Mouse (Mus musculus) liver, adult 2 months (tissue): ENCODE results near the gene Adgrf4. TPM values are rescaled to one million over a fixed set of nuclear protein-coding genes. Genes with fewer than 3 reads are reported as not detected.
A peak's percentile ranks its signal among the peaks of the same experiment; 100 is the strongest.

ENCODE experiments used
- DNase-seq: peaks from one replicate; pipeline ENCODE4 v3.0.0-alpha.2; 2011; ENCODE audit warnings: low read depth, low spot score; ENCODE audit errors: extremely low read depth
- H3K27ac ChIP-seq: fragments of 200-500 bp; replicated peaks from 2 replicates; pipeline ENCODE4 v1.5.1; 2012; ENCODE audit warnings: low read depth, mild to moderate bottlenecking, control low read depth, inconsistent platforms, low read length; ENCODE audit not compliant: insufficient read depth
- H3K27me3 ChIP-seq: fragments of 200-500 bp; 2 replicates; pipeline ENCODE4 v1.6.1; 2012; ENCODE audit warnings: mild to moderate bottlenecking, moderate library complexity, low read length, inconsistent platforms; ENCODE audit not compliant: control insufficient read depth, insufficient read depth
- H3K36me3 ChIP-seq: fragments of 200-500 bp; 2 replicates; pipeline ENCODE4 v1.6.1; 2012; ENCODE audit warnings: low read length, inconsistent platforms; ENCODE audit not compliant: control insufficient read depth, insufficient read depth
- H3K4me1 ChIP-seq: fragments of 200-500 bp; 2 replicates; pipeline ENCODE4 v1.6.1; 2011; ENCODE audit warnings: low read length; ENCODE audit not compliant: control insufficient read depth, insufficient read depth
- H3K4me3 ChIP-seq: fragments of 200-500 bp; 2 replicates; pipeline ENCODE4 v1.5.1; 2011; ENCODE audit warnings: low read depth, mild to moderate bottlenecking, control low read depth, low read length, moderate library complexity; ENCODE audit not compliant: insufficient read depth
- H3K79me2 ChIP-seq: fragments of 200-500 bp; 2 replicates; pipeline ENCODE4 v1.6.1; 2012; ENCODE audit warnings: inconsistent platforms, mild to moderate bottlenecking, low read length, moderate library complexity; ENCODE audit not compliant: control insufficient read depth, insufficient read depth
- H3K9ac ChIP-seq: fragments of 200-500 bp; 2 replicates; pipeline ENCODE4 v1.6.1; 2012; ENCODE audit warnings: low read depth, mild to moderate bottlenecking, control low read depth, inconsistent platforms, low read length
- CTCF ChIP-seq: fragments of 200-500 bp; IDR thresholded peaks from 2 replicates; pipeline ENCODE4 v1.5.1; 2011; ENCODE audit warnings: low read depth, low read length, control low read depth
- POLR2A ChIP-seq: fragments of 200-500 bp; IDR thresholded peaks from 2 replicates; pipeline ENCODE4 v1.6.1; 2011; ENCODE audit warnings: low read length, control low read depth; ENCODE audit not compliant: insufficient read depth; ENCODE audit errors: extremely low read depth
- WGBS: fragments of 180-500 bp; shearing (Covaris S2); methylation state at CpG from one replicate; pipeline ENCODE4 v1.1.7; 2018; 5-methylcytosine and 5-hydroxymethylcytosine counted together
- polyA plus RNA-seq: library from polyadenylated mRNA; depleted of rRNA; stranded (reverse); fragments of >200 nt; gene quantifications from 2 replicates; pipeline ENCODE4 v1.2.3, GENCODE M21; 2012; rRNA removed
- total RNA-seq: library from RNA; depleted of rRNA; stranded (reverse); fragments of >200 nt; gene quantifications from 2 replicates; pipeline ENCODE4 v1.2.3, GENCODE M21; 2014; rRNA removed

Adgrf4 gene
- total and polyA plus RNA-seq, 2 experiments: 0.04 TPM; not detected in 1

DNA sequence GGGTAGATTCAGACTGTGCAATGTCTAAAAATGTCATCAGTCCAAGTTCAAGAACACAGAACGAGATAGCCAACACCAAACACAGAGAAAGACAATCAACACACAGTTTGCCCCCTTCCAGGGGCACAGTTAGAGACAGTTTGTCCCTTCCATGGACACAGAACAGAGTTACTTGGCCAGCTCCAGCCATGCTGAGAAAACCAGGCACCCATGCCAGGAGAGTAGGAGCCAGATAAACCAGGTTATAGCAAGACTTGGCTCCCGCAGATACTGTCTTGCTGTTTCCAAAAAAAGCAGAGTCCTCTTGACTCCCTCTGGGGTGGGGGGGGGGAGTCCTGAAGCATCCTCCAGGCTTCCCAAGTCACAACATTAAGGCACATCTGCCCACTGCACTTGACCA is 61.9 kb downstream of the Adgrf4 start:
- Histone ChIP-seq H3K36me3 (no peaks in the 10 kb centered on the region), H3K9ac (no peak overlapping the region), H3K27me3 (no peaks in the 10 kb centered on the region), H3K4me3 (no peak overlapping the region), H3K4me1 (no peaks in the 10 kb centered on the region), H3K79me2 (no peaks in the 10 kb centered on the region), H3K27ac (no peak overlapping the region)
- DNase-seq: peak; percentile 10
- TF ChIP-seq CTCF (no peak), POLR2A (no peak)
- WGBS: 55% methylated on average over 2 of the region's 2 CpGs

- DNase-seq: peak; percentile 55
- WGBS: 34% methylated on average over 6 of the region's 6 CpGs
- Histone ChIP-seq H3K79me2 (no peaks in the 10 kb centered on the region), H3K27ac (no peak overlapping the region), H3K4me1 (no peaks in the 10 kb centered on the region), H3K36me3 (no peaks in the 10 kb centered on the region), H3K27me3 (no peaks in the 10 kb centered on the region), H3K4me3 (no peak overlapping the region), H3K9ac (no peak overlapping the region)
- TF ChIP-seq POLR2A: no peak
- peak; percentile 59 for TF ChIP-seq CTCF
Observed at GRCm38 (mm10) chr17:42613043-42613737, 78.9 kb downstream of the Adgrf4 start.

- Histone ChIP-seq H3K27ac (no peak within 1 kb of the TSS), H3K4me1 (no peaks in the 10 kb centered on the region), H3K4me3 (no peak within 1 kb of the TSS), H3K9ac (no peak within 1 kb of the TSS), H3K36me3 (no peaks in the 10 kb centered on the region), H3K27me3 (no peaks in the 10 kb centered on the region), H3K79me2 (no peaks in the 10 kb centered on the region)
- 71% methylated on average over 8 of the region's 8 CpGs for WGBS
- TF ChIP-seq CTCF (no peak), POLR2A (no peak)
- no peak for DNase-seq
Observed at GRCm38 (mm10) chr17:42611295-42611694, 80.8 kb downstream of the Adgrf4 start, which contains the start of gene Opn5. Gene Opn5 (minus strand): TSS chr17:42611395.

- Histone ChIP-seq H3K4me1 (no peaks in the 10 kb centered on the region), H3K4me3 (no peak overlapping the region), H3K27ac (no peak overlapping the region), H3K27me3 (no peaks in the 10 kb centered on the region), H3K79me2 (no peaks in the 10 kb centered on the region), H3K36me3 (no peaks in the 10 kb centered on the region), H3K9ac (no peak overlapping the region)
- 64% methylated on average over 3 of the region's 3 CpGs for WGBS
- no peak for DNase-seq
- TF ChIP-seq POLR2A (no peak), CTCF (no peak)
Observed at GRCm38 (mm10) chr17:42608270-42608669, 83.8 kb downstream of the Adgrf4 start.

Other genes starting within 250 kb of the Adgrf4 start
- not detected in 2 replicates for gene Opn5, start 80.9 kb downstream of the Adgrf4 start, total RNA-seq
- gene Opn5, start 80.9 kb downstream of the Adgrf4 start, polyA plus RNA-seq: not detected in 2 replicates
- 0.13 and 0.28 TPM in 2 replicates for gene Adgrf2, start 49.9 kb upstream of the Adgrf4 start, total RNA-seq
- gene Adgrf2, start 49.9 kb upstream of the Adgrf4 start, polyA plus RNA-seq: 0.09 TPM in 1 of 2 replicates, not detected in the other
- 20.6 and 20.9 TPM in 2 replicates for gene Cd2ap, start 184.4 kb upstream of the Adgrf4 start, total RNA-seq
- 6.0 and 8.1 TPM in 2 replicates for gene Cd2ap, start 184.4 kb upstream of the Adgrf4 start, polyA plus RNA-seq